Mouse (Mus musculus) embryonic facial prominence, embryonic 13.5 days (tissue): ENCODE results near the gene Nrxn3. TPM values are rescaled to one million over a fixed set of nuclear protein-coding genes. Genes with fewer than 3 reads are reported as not detected.

Experiments used
- ATAC-seq: fragments of 200-750 bp; cut with Nextera tagmentation; 2 replicates; pipeline ENCODE4 v1.8.0; 2017; ENCODE audit warnings: low read depth; ENCODE audit not compliant: insufficient number of reproducible peaks, insufficient read depth, low FRiP score, low TSS enrichment
- H3K27ac ChIP-seq: fragments of 300-500 bp; sonication (generic); 2 replicates; pipeline ENCODE4 v1.5.1; 2015; ENCODE audit warnings: moderate library complexity, mild to moderate bottlenecking, inconsistent platforms
- H3K27me3 ChIP-seq: fragments of 300-500 bp; sonication (generic); 2 replicates; pipeline ENCODE4 v1.6.1; 2015; ENCODE audit warnings: mild to moderate bottlenecking, inconsistent platforms
- H3K36me3 ChIP-seq: fragments of 300-500 bp; sonication (generic); 2 replicates; pipeline ENCODE4 v1.6.1; 2015; ENCODE audit warnings: mild to moderate bottlenecking, inconsistent platforms
- H3K4me1 ChIP-seq: fragments of 300-500 bp; sonication (generic); 2 replicates; pipeline ENCODE4 v1.6.1; 2015; ENCODE audit warnings: inconsistent platforms
- H3K4me2 ChIP-seq: fragments of 300-500 bp; sonication (generic); 2 replicates; pipeline ENCODE4 v1.6.1; 2015; ENCODE audit warnings: moderate library complexity, mild to moderate bottlenecking, inconsistent platforms
- H3K4me3 ChIP-seq: fragments of 300-500 bp; sonication (generic); 2 replicates; pipeline ENCODE4 v1.5.1; 2015; ENCODE audit warnings: mild to moderate bottlenecking, inconsistent platforms
- H3K9ac ChIP-seq: fragments of 300-500 bp; sonication (generic); 2 replicates; pipeline ENCODE4 v1.6.1; 2015; ENCODE audit warnings: mild to moderate bottlenecking, inconsistent platforms
- H3K9me3 ChIP-seq: fragments of 300-500 bp; sonication (generic); 2 replicates; pipeline ENCODE4 v1.6.1; 2016; ENCODE audit warnings: inconsistent platforms
- WGBS: fragments of 180-500 bp; shearing (Covaris S2); methylation state at CpG from one replicate; pipeline ENCODE4 v1.1.7; 2015; ENCODE audit warnings: mixed read lengths; 5-methylcytosine and 5-hydroxymethylcytosine counted together
- polyA plus RNA-seq: library from polyadenylated mRNA; unstranded; fragments of >200 nt; fragmentation: Nextera tagmentation; extraction: Ambion mirVana; gene quantifications from 2 replicates; pipeline ENCODE4 v1.2.1, GENCODE M21; 2015

Nrxn3 gene
- polyA plus RNA-seq, 1 experiment from 2014 or later: 5.5 TPM

DNA sequence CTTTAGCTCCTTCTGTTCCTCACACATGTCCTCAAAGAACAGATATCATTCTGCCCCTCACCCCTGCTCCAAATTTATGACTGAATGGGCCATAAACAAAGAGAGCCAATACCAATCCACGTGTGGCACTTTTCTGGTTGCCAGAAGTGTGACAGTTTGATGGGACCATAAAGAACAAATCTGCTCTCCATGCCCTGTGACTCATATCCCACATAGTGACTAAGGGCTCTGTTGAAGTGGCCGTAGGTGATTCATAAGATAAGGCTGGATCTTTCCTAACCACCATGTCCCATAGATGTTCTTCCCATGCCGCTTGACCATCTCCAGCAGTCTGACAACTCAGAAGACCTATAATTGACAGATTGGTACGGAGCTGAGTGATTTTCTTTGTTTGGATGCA, 869.8 kb downstream of the Nrxn3 start:
- H3K36me3 ChIP-seq: no peaks in the 10 kb centered on the region
- 90% methylated on average over 4 of the region's 4 CpGs for WGBS
- H3K4me3 ChIP-seq: no peak overlapping the region
- H3K9me3 ChIP-seq: no peaks in the 10 kb centered on the region
- no peaks in the 10 kb centered on the region for H3K27me3 ChIP-seq
- ATAC-seq: no peak
- no peaks in the 10 kb centered on the region for H3K4me1 ChIP-seq
- H3K27ac ChIP-seq: no peak overlapping the region
- no peak overlapping the region for H3K9ac ChIP-seq
- H3K4me2 ChIP-seq: no peak overlapping the region

- H3K9me3 ChIP-seq: no peaks in the 10 kb centered on the region
- H3K4me3 ChIP-seq: no peak overlapping the region
- 66% methylated on average over 2 of the region's 2 CpGs for WGBS
- H3K27me3 ChIP-seq: no peaks in the 10 kb centered on the region
- no peak for ATAC-seq
- H3K9ac ChIP-seq: no peak overlapping the region
- H3K4me2 ChIP-seq: no peak overlapping the region
- H3K4me1 ChIP-seq: no peaks in the 10 kb centered on the region
- no peaks in the 10 kb centered on the region for H3K36me3 ChIP-seq
- no peak overlapping the region for H3K27ac ChIP-seq
Observed at GRCm38 (mm10) chr12:89613670-89614069, 891.0 kb downstream of the Nrxn3 start.

- Histone ChIP-seq H3K4me2 (no peak overlapping the region), H3K36me3 (no peaks in the 10 kb centered on the region), H3K4me3 (no peak overlapping the region), H3K27ac (no peak overlapping the region), H3K9me3 (no peaks in the 10 kb centered on the region), H3K27me3 (no peaks in the 10 kb centered on the region), H3K9ac (no peak overlapping the region), H3K4me1 (no peaks in the 10 kb centered on the region)
- ATAC-seq: no peak
- 63% methylated on average over 4 of the region's 4 CpGs for WGBS
Observed at GRCm38 (mm10) chr12:89625746-89626145, 903.1 kb downstream of the Nrxn3 start.

- ATAC-seq: no peak
- WGBS: 75% methylated on average over 4 of the region's 4 CpGs
Observed at GRCm38 (mm10) chr12:89640046-89640445, 917.4 kb downstream of the Nrxn3 start.

DNA sequence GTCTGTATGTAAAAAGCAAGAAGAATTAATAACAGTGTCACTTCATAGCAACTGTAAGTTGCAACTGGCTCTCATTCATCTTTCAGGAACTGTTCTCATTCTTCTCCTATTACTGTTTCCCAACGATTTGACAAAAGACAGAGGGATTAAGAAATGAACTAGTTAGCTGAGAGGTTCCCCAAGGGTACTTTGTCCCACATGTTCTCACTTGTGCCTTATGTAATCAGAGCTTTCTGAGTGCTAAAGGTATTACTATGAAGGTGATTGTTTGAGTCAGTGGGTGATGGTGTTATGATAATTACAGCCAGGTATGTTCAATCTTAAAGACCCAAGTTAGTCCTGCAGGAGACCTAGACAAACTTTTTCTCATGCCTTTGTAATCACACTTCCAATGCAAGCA, 918.8 kb downstream of the Nrxn3 start:
- no peak overlapping the region for H3K9ac ChIP-seq
- 18% methylated on average over 1 of the region's 1 CpGs for WGBS
- H3K27ac ChIP-seq: no peak overlapping the region
- no peak overlapping the region for H3K4me2 ChIP-seq
- no peaks in the 10 kb centered on the region for H3K9me3 ChIP-seq
- H3K36me3 ChIP-seq: no peaks in the 10 kb centered on the region
- H3K4me1 ChIP-seq: no peaks in the 10 kb centered on the region
- no peak overlapping the region for H3K4me3 ChIP-seq
- no peaks in the 10 kb centered on the region for H3K27me3 ChIP-seq
- no peak for ATAC-seq

More at GRCm38 (mm10) chr12:89640046-89640445, 917.4 kb downstream of the Nrxn3 start:
- H3K36me3 ChIP-seq: no peaks in the 10 kb centered on the region
- H3K9ac ChIP-seq: no peak overlapping the region
- H3K4me1 ChIP-seq: no peaks in the 10 kb centered on the region
- H3K4me2 ChIP-seq: no peak overlapping the region
- no peak overlapping the region for H3K4me3 ChIP-seq
- no peak overlapping the region for H3K27ac ChIP-seq
- H3K9me3 ChIP-seq: no peaks in the 10 kb centered on the region
- no peaks in the 10 kb centered on the region for H3K27me3 ChIP-seq

- Histone ChIP-seq H3K4me1 (no peaks in the 10 kb centered on the region), H3K4me2 (no peak overlapping the region), H3K9me3 (no peaks in the 10 kb centered on the region), H3K9ac (no peak overlapping the region), H3K27me3 (no peaks in the 10 kb centered on the region), H3K4me3 (no peak overlapping the region), H3K27ac (no peak overlapping the region), H3K36me3 (no peaks in the 10 kb centered on the region)
- WGBS: 88% methylated on average over 2 of the region's 2 CpGs
- ATAC-seq: no peak
Observed at GRCm38 (mm10) chr12:89653211-89653610, 930.5 kb downstream of the Nrxn3 start.

GRCm38 (mm10) chr12:89661219-89661618, 938.5 kb downstream of the Nrxn3 start:
- H3K4me1 ChIP-seq: no peaks in the 10 kb centered on the region
- H3K9me3 ChIP-seq: no peaks in the 10 kb centered on the region
- H3K4me2 ChIP-seq: no peak overlapping the region
- no peaks in the 10 kb centered on the region for H3K36me3 ChIP-seq
- H3K9ac ChIP-seq: no peak overlapping the region
- no peak overlapping the region for H3K4me3 ChIP-seq
- 81% methylated on average over 3 of the region's 3 CpGs for WGBS
- no peaks in the 10 kb centered on the region for H3K27me3 ChIP-seq
- H3K27ac ChIP-seq: no peak overlapping the region
- ATAC-seq: no peak

- Histone ChIP-seq H3K27me3 (no peaks in the 10 kb centered on the region), H3K4me3 (no peak overlapping the region), H3K27ac (no peak overlapping the region), H3K9ac (no peak overlapping the region), H3K4me2 (no peak overlapping the region), H3K9me3 (no peaks in the 10 kb centered on the region), H3K4me1 (no peaks in the 10 kb centered on the region), H3K36me3 (no peaks in the 10 kb centered on the region)
- 59% methylated on average over 2 of the region's 2 CpGs for WGBS
- no peak for ATAC-seq
Observed at GRCm38 (mm10) chr12:89668856-89669255, 946.2 kb downstream of the Nrxn3 start.

DNA sequence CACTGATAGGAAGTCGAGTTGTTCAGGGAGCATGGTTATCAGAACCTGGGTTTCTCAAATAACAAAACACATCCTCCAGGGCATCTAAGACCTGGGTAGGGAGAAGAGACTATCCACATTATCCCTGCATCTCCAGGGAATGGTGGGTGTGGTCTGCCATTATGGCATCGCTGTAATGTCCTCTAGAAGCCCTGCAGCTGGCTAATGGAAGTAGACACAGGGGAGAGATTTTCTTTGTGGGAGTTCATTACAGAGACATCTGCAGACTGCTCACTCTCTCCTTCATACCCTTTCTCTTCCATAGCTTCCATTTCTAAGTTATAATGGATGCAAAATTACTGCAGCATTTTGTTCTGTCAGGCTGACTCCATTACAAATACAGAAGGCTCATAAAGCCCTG, 950.1 kb downstream of the Nrxn3 start:
- no peak overlapping the region for H3K27ac ChIP-seq
- no peak overlapping the region for H3K9ac ChIP-seq
- no peak overlapping the region for H3K4me2 ChIP-seq
- no peak for ATAC-seq
- no peaks in the 10 kb centered on the region for H3K9me3 ChIP-seq
- H3K4me3 ChIP-seq: no peak overlapping the region
- no peaks in the 10 kb centered on the region for H3K27me3 ChIP-seq
- WGBS: 64% methylated on average over 2 of the region's 2 CpGs
- no peaks in the 10 kb centered on the region for H3K36me3 ChIP-seq
- no peaks in the 10 kb centered on the region for H3K4me1 ChIP-seq

GRCm38 (mm10) chr12:89685633-89686032, 963.0 kb downstream of the Nrxn3 start:
- WGBS: 77% methylated on average over 2 of the region's 2 CpGs
- Histone ChIP-seq H3K27me3 (no peaks in the 10 kb centered on the region), H3K27ac (no peak overlapping the region), H3K4me2 (no peak overlapping the region), H3K4me1 (no peaks in the 10 kb centered on the region), H3K4me3 (no peak overlapping the region), H3K9ac (no peak overlapping the region), H3K36me3 (no peaks in the 10 kb centered on the region), H3K9me3 (no peaks in the 10 kb centered on the region)
- ATAC-seq: no peak

- no peaks in the 10 kb centered on the region for H3K9me3 ChIP-seq
- H3K4me1 ChIP-seq: no peaks in the 10 kb centered on the region
- no peaks in the 10 kb centered on the region for H3K27me3 ChIP-seq
- H3K36me3 ChIP-seq: no peaks in the 10 kb centered on the region
- no peak overlapping the region for H3K4me3 ChIP-seq
- WGBS: 92% methylated on average over 7 of the region's 7 CpGs
- no peak overlapping the region for H3K4me2 ChIP-seq
- no peak overlapping the region for H3K27ac ChIP-seq
- ATAC-seq: no peak
- H3K9ac ChIP-seq: no peak overlapping the region
Observed at GRCm38 (mm10) chr12:89689086-89689485, 966.4 kb downstream of the Nrxn3 start.

GRCm38 (mm10) chr12:89699469-89699868, 976.8 kb downstream of the Nrxn3 start:
- H3K4me3 ChIP-seq: no peak overlapping the region
- no peak for ATAC-seq
- H3K27ac ChIP-seq: no peak overlapping the region
- no peaks in the 10 kb centered on the region for H3K27me3 ChIP-seq
- H3K4me1 ChIP-seq: no peaks in the 10 kb centered on the region
- H3K9ac ChIP-seq: no peak overlapping the region
- 6% methylated on average over 4 of the region's 4 CpGs for WGBS
- H3K36me3 ChIP-seq: no peaks in the 10 kb centered on the region
- H3K9me3 ChIP-seq: no peaks in the 10 kb centered on the region
- no peak overlapping the region for H3K4me2 ChIP-seq

- Histone ChIP-seq H3K4me3 (no peak overlapping the region), H3K9me3 (no peaks in the 10 kb centered on the region), H3K36me3 (no peaks in the 10 kb centered on the region), H3K9ac (no peak overlapping the region), H3K4me1 (no peaks in the 10 kb centered on the region), H3K4me2 (no peak overlapping the region), H3K27ac (no peak overlapping the region), H3K27me3 (no peaks in the 10 kb centered on the region)
- no peak for ATAC-seq
- 56% methylated on average over 3 of the region's 3 CpGs for WGBS
Observed at GRCm38 (mm10) chr12:89700937-89701458, 978.3 kb downstream of the Nrxn3 start.
